Mouse (Mus musculus): ENCODE data around the gene Rpl36al. TPM values are rescaled to one million over a fixed set of nuclear protein-coding genes. Genes with fewer than 3 reads are reported as not detected.

Gene Rpl36al
- polyA plus RNA-seq, 1 experiment from 2014 or later, result 629 TPM

Small RNA genes lying within 50 kb of the gene (microRNA-seq; reads per million reads assigned to microRNA genes)
- gene Gm47287 (not detected), gene Gm47295 (not detected)

Other genes with a start within 250 kb of the Rpl36al start
- gene Rps29, start 24.9 kb downstream of the Rpl36al start, polyA plus RNA-seq (2014; fragmentation: Nextera tagmentation; extraction: Ambion mirVana), result 2,045 and 2,274 TPM in 2 replicates
- 21.7 and 23.1 TPM in 2 replicates for gene Lrr1, start 15.3 kb downstream of the Rpl36al start, polyA plus RNA-seq (2014; fragmentation: Nextera tagmentation; extraction: Ambion mirVana)
- 42.6 and 47.0 TPM in 2 replicates for gene Mgat2, start 74 bp upstream of the Rpl36al start, polyA plus RNA-seq (2014; fragmentation: Nextera tagmentation; extraction: Ambion mirVana)
- gene Gm49383, start 13.0 kb upstream of the Rpl36al start, polyA plus RNA-seq (2014; fragmentation: Nextera tagmentation; extraction: Ambion mirVana), result 24.3 and 29.6 TPM in 2 replicates
- 9.2 and 9.4 TPM in 2 replicates for gene Dnaaf2, start 14.3 kb upstream of the Rpl36al start, polyA plus RNA-seq (2014; fragmentation: Nextera tagmentation; extraction: Ambion mirVana)
- gene Gm49384, start 20.2 kb upstream of the Rpl36al start, polyA plus RNA-seq (2014; fragmentation: Nextera tagmentation; extraction: Ambion mirVana), result 24.5 and 27.1 TPM in 2 replicates
- gene Pole2, start 44.1 kb upstream of the Rpl36al start, polyA plus RNA-seq (2014; fragmentation: Nextera tagmentation; extraction: Ambion mirVana), result 33.0 and 35.0 TPM in 2 replicates
- gene Klhdc1, start 57.1 kb upstream of the Rpl36al start, polyA plus RNA-seq (2014; fragmentation: Nextera tagmentation; extraction: Ambion mirVana), result 7.8 and 8.2 TPM in 2 replicates
- 122 and 124 TPM in 2 replicates for gene Klhdc2, start 112.6 kb upstream of the Rpl36al start, polyA plus RNA-seq (2014; fragmentation: Nextera tagmentation; extraction: Ambion mirVana)
- gene Nemf, start 173.1 kb upstream of the Rpl36al start, polyA plus RNA-seq (2014; fragmentation: Nextera tagmentation; extraction: Ambion mirVana), result 99.9 and 114 TPM in 2 replicates
- 57.1 and 63.8 TPM in 2 replicates for gene Arf6, start 188.1 kb upstream of the Rpl36al start, polyA plus RNA-seq (2014; fragmentation: Nextera tagmentation; extraction: Ambion mirVana)
- 0.74 and 2.2 TPM in 2 replicates for gene Gm9887, start 188.4 kb upstream of the Rpl36al start, polyA plus RNA-seq (2014; fragmentation: Nextera tagmentation; extraction: Ambion mirVana)

All from stomach, embryonic 14.5 days (tissue).